Mouse (Mus musculus) left cerebral cortex, postnatal 14 days (tissue): Measurements from ENCODE around the gene Ggact. TPM values are rescaled to one million over a fixed set of nuclear protein-coding genes. Genes with fewer than 3 reads are reported as not detected.

Experiments used
- DNase-seq, 2 experiments: peaks; one replicate each; pipeline ENCODE4 v3.0.0; 2021 to 2022; ENCODE audit warnings: low spot score in 2 of 2, mixed read lengths in 1 of 2
- intact Hi-C: fragments of 180-260 bp; cut with DNase I; formaldehyde crosslinking; loops from one replicate; pipeline ENCODE4 v1.15.1; 2025
- long read RNA-seq, 2 experiments: library from polyadenylated mRNA; stranded (forward); transcript quantifications; one replicate each; pipeline ENCODE4 v2.0.0; 2021
- total RNA-seq, 2 experiments: library from RNA; stranded (reverse); gene quantifications; 2 replicates each; pipeline ENCODE4 v1.2.3; 2021

Ggact gene
- total RNA-seq: 10 to 100 TPM; 21.8 to 22.2 TPM
- long read RNA-seq, experiment 1, transcript Ggact-201 (3 exons, 1,076 nt): major isoform, 5 of 14 reads
- long read RNA-seq, experiment 1, transcript Ggact-205 (3 exons, 609 nt): major isoform, 5 of 14 reads
- long read RNA-seq, experiment 1, partial matches to known transcripts: 2 of 14 reads
- long read RNA-seq, experiment 1, other reads (novel, unspliced or antisense): 2 of 14 reads
- long read RNA-seq, experiment 2, partial matches to known transcripts: 0 of 8 reads
- long read RNA-seq, experiment 2, other reads (novel, unspliced or antisense): 1 of 8 reads

- no peak for DNase-seq
- intact Hi-C loops: no loop called here
Observed at GRCm38 (mm10) chr14:122913657-122914056, at the start of gene Ggact. TSS of gene Ggact (minus strand) at chr14:122913757.

GRCm38 (mm10) chr14:122957941-122958340 lies 44.4 kb upstream of the Ggact start:
- peak; percentile 82 to 93 for DNase-seq
- intact Hi-C loops: no loop called here

GRCm38 (mm10) chr14:122953331-122953730 lies 39.8 kb upstream of the Ggact start:
- intact Hi-C loops: loop anchor here (2.0 kb wide), 1 partner anchor 287 kb away; no protein-coding TSS in a partner anchor
- peak; percentile 72 to 73 for DNase-seq

GRCm38 (mm10) chr14:122952556-122952955 lies 39.0 kb upstream of the Ggact start:
- intact Hi-C loops: loop anchor here (2.0 kb wide), 1 partner anchor 288 kb away; no protein-coding TSS in a partner anchor
- DNase-seq: no peak

- DNase-seq: no peak
- intact Hi-C loops: loop anchor here (2.0 kb wide), 1 partner anchor 289 kb away; no protein-coding TSS in a partner anchor
Observed at GRCm38 (mm10) chr14:122951676-122952445, 38.3 kb upstream of the Ggact start.

- DNase-seq: no peak
- intact Hi-C loops: no loop called here
Observed at GRCm38 (mm10) chr14:122950915-122951314, 37.4 kb upstream of the Ggact start.

- no peak for DNase-seq
- intact Hi-C loops: no loop called here
Observed at GRCm38 (mm10) chr14:122943475-122943853, 29.9 kb upstream of the Ggact start.

- peak in 1 of 2 experiments; percentile 21 for DNase-seq
- intact Hi-C loops: no loop called here
Observed at GRCm38 (mm10) chr14:122942757-122943474, 29.4 kb upstream of the Ggact start.

- DNase-seq: no peak
- intact Hi-C loops: no loop called here
Observed at GRCm38 (mm10) chr14:122936460-122936859, 22.9 kb upstream of the Ggact start.

GRCm38 (mm10) chr14:122920011-122920410 lies 6.5 kb upstream of the Ggact start:
- DNase-seq: no peak
- intact Hi-C loops: no loop called here

- intact Hi-C loops: no loop called here
- no peak for DNase-seq
Observed at GRCm38 (mm10) chr14:122917676-122918075, 4.1 kb upstream of the Ggact start.

GRCm38 (mm10) chr14:122912812-122913498 lies 602 bp downstream of the Ggact start:
- peak; percentile 25 to 41 for DNase-seq
- intact Hi-C loops: no loop called here

- intact Hi-C loops: no loop called here
- no peak for DNase-seq
Observed at GRCm38 (mm10) chr14:122912137-122912536, 1.4 kb downstream of the Ggact start.

- intact Hi-C loops: no loop called here
- DNase-seq: no peak
Observed at GRCm38 (mm10) chr14:122911265-122911664, 2.3 kb downstream of the Ggact start.

- intact Hi-C loops: no loop called here
- no peak for DNase-seq
Observed at GRCm38 (mm10) chr14:122909368-122910091, 4.0 kb downstream of the Ggact start.

GRCm38 (mm10) chr14:122908075-122908474 lies 5.5 kb downstream of the Ggact start:
- no peak for DNase-seq
- intact Hi-C loops: no loop called here

- intact Hi-C loops: no loop called here
- DNase-seq: no peak
Observed at GRCm38 (mm10) chr14:122905007-122905406, 8.6 kb downstream of the Ggact start.

- no peak for DNase-seq
- intact Hi-C loops: no loop called here
Observed at GRCm38 (mm10) chr14:122903923-122904351, 9.6 kb downstream of the Ggact start.

- intact Hi-C loops: no loop called here
- peak; percentile 55 to 61 for DNase-seq
Observed at GRCm38 (mm10) chr14:122902884-122903283, 10.7 kb downstream of the Ggact start.
